Mouse (Mus musculus): ENCODE measurements around the gene Tmem132c. TPM values are rescaled to one million over a fixed set of nuclear protein-coding genes. Genes with fewer than 3 reads are reported as not detected.

Tmem132c gene
- polyA plus RNA-seq, 1 experiment = 17.2 TPM

DNA sequence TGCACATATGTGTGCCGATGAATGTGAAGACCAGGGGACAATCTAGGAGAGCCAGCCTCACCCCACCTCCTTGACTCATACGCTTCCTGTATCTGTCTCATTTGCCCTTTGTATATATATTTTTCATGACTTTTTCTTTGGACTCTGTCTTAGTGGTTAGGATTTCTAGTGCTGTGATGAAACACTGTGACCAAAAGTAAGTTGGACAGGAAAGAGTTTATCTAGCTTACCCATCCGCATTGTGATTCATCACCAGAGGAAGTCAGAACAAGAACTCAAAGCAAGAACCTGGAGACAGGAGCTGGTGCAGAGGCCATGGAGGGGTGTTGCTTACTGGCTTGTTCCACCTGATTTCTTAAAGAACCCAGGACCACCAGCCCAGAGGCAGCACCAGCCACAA, 250.1 kb downstream of the Tmem132c start:
- no peak for DNase-seq (ENCODE audit: low read depth)
- TF ChIP-seq POLR2A (IDR thresholded peaks at IDR 0.05; ENCODE audit: borderline replicate concordance, extremely low read depth, insufficient read depth, insufficient read length, poor library complexity, severe bottlenecking) = no peak
- TF ChIP-seq CTCF (IDR thresholded peaks at IDR 0.05; ENCODE audit: borderline replicate concordance, extremely low read depth, insufficient read depth, insufficient read length) = no peak

DNA sequence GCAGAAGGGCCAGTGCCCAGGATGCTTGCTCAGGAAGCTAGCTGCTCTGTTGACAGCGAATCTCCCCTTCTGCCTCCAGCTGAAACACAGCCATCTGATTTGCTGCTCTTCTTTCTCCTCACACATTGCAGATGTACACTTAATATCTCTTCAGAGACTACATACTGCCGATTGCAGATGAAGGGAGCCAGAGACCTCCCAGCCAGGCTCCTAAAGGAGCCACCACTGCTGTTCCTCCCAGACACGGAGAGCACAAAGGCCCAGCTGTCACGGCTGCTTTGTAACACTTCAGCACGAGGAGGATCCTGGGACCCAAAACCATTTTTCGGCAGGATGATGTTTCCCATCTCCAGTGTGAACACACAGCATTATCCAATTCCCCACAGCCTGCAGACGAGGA, 255.3 kb downstream of the Tmem132c start:
- peak; percentile 52 for DNase-seq (ENCODE audit: low read depth)
- TF ChIP-seq CTCF (IDR thresholded peaks at IDR 0.05; ENCODE audit: borderline replicate concordance, extremely low read depth, insufficient read depth, insufficient read length) (no peak), POLR2A (IDR thresholded peaks at IDR 0.05; ENCODE audit: borderline replicate concordance, extremely low read depth, insufficient read depth, insufficient read length, poor library complexity, severe bottlenecking) (no peak)

DNA sequence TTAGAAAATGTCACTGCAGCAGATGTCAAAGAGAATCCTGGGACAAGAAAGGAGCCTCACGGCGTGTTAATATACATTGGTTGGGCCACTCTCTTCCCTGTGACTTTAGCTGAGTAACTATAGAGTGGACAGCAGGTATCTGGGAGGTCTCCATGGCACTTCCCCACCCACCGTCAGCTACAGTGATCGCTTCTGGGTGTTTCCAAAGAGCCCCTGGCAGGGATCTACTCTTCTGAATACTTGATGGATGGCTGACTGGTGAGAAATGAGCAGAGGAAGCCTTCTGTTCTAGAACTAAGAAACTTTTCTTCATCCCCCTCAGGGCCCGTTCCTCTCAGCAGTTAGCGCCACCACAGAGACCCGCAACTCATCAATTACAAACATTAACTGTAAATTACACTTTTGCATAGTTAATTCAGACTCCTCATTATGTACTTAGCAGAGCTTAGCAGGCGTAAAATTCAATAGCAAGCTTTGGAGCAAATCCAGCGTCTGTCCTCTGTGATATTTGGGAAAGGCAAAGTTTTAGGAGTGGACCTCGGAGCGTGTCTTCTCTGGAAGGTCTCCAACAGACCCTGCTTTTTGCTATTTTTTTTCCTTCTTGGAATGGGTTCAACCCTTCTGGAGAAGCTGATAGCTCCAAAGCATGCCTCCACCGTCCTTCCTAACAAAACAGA, 257.7 kb downstream of the Tmem132c start:
- TF ChIP-seq CTCF (IDR thresholded peaks at IDR 0.05; ENCODE audit: borderline replicate concordance, extremely low read depth, insufficient read depth, insufficient read length) (no peak), POLR2A (IDR thresholded peaks at IDR 0.05; ENCODE audit: borderline replicate concordance, extremely low read depth, insufficient read depth, insufficient read length, poor library complexity, severe bottlenecking) (no peak)
- DNase-seq (ENCODE audit: low read depth) = peak; percentile 79

DNA sequence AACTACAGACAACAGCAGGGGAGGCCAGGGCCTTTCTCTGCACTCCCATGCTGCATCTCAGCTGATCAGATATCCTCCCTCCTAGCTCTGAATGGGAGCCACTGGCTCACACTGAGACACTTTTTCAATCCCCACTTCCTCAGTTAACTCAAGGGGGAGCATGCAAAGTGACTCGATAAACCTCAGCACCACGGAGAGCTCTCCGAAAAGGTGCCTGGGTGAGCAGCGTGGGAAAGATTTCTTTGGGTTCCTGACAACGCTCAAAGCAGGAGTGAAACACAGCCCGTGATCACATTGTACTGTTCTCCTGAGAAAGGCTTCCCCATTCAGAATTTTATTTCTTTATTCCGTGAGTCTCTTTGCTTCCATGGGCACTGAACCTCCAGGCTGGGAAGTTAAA, 261.2 kb downstream of the Tmem132c start:
- TF ChIP-seq CTCF (IDR thresholded peaks at IDR 0.05; ENCODE audit: borderline replicate concordance, extremely low read depth, insufficient read depth, insufficient read length) (no peak), POLR2A (IDR thresholded peaks at IDR 0.05; ENCODE audit: borderline replicate concordance, extremely low read depth, insufficient read depth, insufficient read length, poor library complexity, severe bottlenecking) (no peak)
- DNase-seq (ENCODE audit: low read depth) = no peak

DNA sequence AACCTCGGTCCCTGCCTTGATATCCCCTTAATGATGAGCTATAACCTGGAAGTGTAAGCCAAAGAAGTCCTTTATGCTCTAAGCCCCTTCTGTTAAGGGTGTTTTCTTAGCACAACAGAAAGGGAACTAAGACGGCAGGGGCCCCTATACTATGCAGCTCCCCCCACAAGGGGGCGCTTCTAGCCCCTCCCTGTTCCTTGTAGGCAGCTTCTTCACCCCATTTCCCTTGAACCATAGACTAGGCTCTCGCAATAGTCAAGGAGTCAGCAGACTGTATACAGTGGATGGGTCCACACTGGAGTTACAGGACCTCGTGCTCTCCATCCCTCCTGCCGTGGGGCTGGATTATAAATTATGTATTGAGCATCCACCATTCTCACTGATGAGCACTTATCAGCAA, 264.1 kb downstream of the Tmem132c start:
- TF ChIP-seq POLR2A (IDR thresholded peaks at IDR 0.05; ENCODE audit: borderline replicate concordance, extremely low read depth, insufficient read depth, insufficient read length, poor library complexity, severe bottlenecking) (no peak), CTCF (IDR thresholded peaks at IDR 0.05; ENCODE audit: borderline replicate concordance, extremely low read depth, insufficient read depth, insufficient read length) (peak; percentile 5; the same call in 1 of the 2 replicates)
- no peak for DNase-seq (ENCODE audit: low read depth)

DNA sequence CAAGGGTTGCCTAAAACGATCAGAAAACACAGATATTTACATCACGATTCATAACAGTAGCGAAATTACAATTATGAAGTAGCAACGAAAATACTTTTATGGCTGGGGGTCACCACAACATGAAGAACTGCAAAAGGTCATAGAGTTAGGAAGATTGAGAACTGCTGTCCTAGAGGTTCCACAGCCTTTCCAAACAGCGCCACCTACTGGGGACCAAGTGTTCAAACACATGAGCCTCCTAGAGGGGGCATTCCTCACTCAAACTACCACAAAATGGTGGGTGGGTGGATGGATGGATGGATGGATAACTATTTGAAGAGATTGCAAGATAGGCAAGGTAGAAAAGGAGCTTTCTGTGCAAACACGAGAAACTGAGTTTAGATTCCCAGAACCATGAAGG, 270.0 kb downstream of the Tmem132c start:
- DNase-seq (ENCODE audit: low read depth) = peak; percentile 19
- no peak for TF ChIP-seq POLR2A (IDR thresholded peaks at IDR 0.05; ENCODE audit: borderline replicate concordance, extremely low read depth, insufficient read depth, insufficient read length, poor library complexity, severe bottlenecking)
- TF ChIP-seq CTCF (IDR thresholded peaks at IDR 0.05; ENCODE audit: borderline replicate concordance, extremely low read depth, insufficient read depth, insufficient read length) = peak; percentile 48; the same call in 1 of the 2 replicates

DNA sequence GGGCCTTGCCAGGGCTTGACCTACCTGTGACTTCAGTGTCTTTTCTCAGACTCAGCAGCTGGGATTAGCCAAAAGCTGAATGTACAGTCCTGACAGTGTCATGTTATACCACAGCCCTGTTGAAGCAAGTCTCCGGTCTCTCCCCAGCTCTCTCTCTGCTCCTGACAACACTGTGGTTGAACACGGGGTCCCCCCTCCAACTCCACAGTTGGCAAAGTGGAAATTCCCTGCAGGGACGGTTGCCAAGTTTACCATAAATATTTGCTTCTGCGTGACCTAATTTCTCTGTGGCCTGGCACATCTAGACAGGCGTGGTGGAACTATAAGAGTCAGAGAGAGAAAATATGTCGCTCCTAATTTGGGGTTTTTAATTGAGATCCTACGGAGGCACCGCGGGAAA, 274.4 kb downstream of the Tmem132c start:
- TF ChIP-seq POLR2A (IDR thresholded peaks at IDR 0.05; ENCODE audit: borderline replicate concordance, extremely low read depth, insufficient read depth, insufficient read length, poor library complexity, severe bottlenecking) (no peak), CTCF (IDR thresholded peaks at IDR 0.05; ENCODE audit: borderline replicate concordance, extremely low read depth, insufficient read depth, insufficient read length) (no peak)
- DNase-seq (ENCODE audit: low read depth) = peak; percentile 28

DNA sequence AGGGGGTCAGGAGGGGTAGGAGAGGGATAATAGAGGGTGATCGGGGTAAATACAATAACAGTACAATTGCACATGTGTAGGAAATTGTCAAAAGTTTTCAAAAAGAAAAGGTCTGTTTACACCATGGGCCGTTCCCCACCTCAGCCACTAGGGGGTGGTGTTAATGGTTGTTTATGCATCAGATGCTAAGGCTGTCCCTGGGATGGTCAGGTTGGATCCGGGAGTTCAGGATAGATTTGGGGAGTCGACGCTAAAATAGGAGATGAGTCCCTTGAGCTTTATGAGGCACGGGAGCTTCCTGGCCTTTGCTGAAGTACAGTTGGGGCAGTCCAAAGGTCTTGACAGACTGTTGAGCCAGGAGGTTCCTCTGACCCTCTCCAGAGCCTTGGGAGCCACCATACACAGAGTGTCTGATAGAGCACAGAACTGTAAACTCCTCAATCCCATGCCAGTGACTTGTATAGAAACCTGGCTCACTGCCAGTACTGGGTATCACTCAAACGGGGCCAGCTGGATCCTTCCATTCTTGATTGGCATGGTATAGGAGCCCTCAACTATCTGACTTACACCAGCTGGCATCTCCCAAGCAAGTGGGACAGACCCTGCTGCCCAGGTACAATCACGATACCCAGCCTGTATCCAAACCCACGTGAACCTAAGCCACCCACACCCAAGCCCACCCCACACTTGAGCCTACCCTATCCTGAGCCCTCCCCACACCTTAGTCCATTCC, 281.3 kb downstream of the Tmem132c start:
- TF ChIP-seq POLR2A (IDR thresholded peaks at IDR 0.05; ENCODE audit: borderline replicate concordance, extremely low read depth, insufficient read depth, insufficient read length, poor library complexity, severe bottlenecking) (no peak), CTCF (IDR thresholded peaks at IDR 0.05; ENCODE audit: borderline replicate concordance, extremely low read depth, insufficient read depth, insufficient read length) (peak; percentile 63; the same call in 1 of the 2 replicates)
- peak; percentile 82 for DNase-seq (ENCODE audit: low read depth)

DNA sequence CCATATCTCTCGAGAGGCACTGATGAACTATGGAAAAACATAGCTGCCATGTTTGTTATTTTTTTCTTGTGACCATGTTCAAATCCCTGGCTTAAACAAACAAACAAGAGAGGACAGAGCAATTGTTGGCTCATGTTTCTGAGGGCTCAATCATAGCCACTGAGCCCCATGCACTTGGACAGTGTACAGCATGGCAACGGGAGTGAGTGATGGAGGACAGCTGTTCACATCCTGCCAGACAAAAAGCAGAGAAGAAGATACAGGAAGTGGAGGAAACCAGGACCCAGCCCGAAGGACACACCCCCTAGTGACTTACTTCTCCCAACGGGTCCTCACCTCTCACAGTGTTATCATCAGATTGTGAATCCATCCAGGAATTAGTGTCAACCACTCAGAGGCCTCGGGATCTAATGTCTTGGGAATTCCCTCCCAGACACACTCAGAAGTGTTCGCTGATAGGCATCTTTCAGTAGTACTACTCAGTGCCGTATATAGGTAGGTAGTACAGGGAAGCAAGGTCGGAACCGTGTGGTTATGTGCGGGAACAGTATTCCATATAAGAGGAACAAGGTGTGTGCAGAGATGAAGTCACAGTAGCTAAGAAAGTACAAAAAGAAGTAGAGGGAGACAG, 285.9 kb downstream of the Tmem132c start:
- no peak for DNase-seq (ENCODE audit: low read depth)
- TF ChIP-seq CTCF (IDR thresholded peaks at IDR 0.05; ENCODE audit: borderline replicate concordance, extremely low read depth, insufficient read depth, insufficient read length) (no peak), POLR2A (IDR thresholded peaks at IDR 0.05; ENCODE audit: borderline replicate concordance, extremely low read depth, insufficient read depth, insufficient read length, poor library complexity, severe bottlenecking) (no peak)

DNA sequence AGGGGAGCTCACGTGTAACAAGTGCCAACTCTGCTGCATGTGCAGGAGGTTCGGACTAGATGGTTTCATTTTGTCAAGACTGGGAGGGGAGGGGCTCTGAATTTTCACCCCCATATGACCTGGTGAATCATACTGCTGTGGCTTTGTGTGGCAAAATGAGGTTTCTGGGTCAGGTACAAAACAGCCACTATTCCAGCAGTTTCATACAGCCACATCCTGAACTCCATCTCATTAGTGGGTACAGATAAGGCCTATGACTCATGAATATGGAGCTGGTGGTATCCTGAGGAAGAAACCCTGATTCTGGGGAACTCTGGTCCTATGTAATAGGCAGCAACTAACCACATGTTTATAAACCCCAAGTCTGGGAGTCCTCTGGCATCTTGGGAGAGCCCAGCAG, 295.9 kb downstream of the Tmem132c start:
- TF ChIP-seq POLR2A (IDR thresholded peaks at IDR 0.05; ENCODE audit: borderline replicate concordance, extremely low read depth, insufficient read depth, insufficient read length, poor library complexity, severe bottlenecking) = no peak
- TF ChIP-seq CTCF (IDR thresholded peaks at IDR 0.05; ENCODE audit: borderline replicate concordance, extremely low read depth, insufficient read depth, insufficient read length) = no peak
- DNase-seq (ENCODE audit: low read depth) = no peak

DNA sequence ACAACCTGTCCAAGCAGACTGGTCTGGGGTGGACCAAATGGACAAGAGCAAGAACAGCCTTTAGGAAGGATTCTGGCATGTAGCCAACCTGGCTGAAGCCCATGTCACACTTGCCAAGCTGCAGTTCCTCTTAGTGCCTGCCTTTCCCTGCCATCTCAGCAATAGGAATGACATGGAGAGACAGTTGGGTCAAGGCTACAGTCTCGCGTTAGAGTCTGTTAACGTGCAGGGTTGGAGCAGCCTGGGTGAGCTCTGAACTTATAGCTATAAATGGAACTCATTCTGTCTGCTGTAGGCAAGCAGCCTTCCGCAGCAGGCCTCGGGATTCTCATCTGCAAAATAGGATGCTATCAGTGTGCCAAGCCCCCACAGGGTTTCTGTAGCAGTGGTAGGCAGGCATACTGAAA, 305.0 kb downstream of the Tmem132c start:
- TF ChIP-seq CTCF (IDR thresholded peaks at IDR 0.05; ENCODE audit: borderline replicate concordance, extremely low read depth, insufficient read depth, insufficient read length) (no peak), POLR2A (IDR thresholded peaks at IDR 0.05; ENCODE audit: borderline replicate concordance, extremely low read depth, insufficient read depth, insufficient read length, poor library complexity, severe bottlenecking) (no peak)
- peak; percentile 48 for DNase-seq (ENCODE audit: low read depth)
